Mouse (Mus musculus) midbrain, embryonic 15.5 days (tissue): Measurements from ENCODE around the gene Fam122a. TPM values are rescaled to one million over a fixed set of nuclear protein-coding genes. Genes with fewer than 3 reads are reported as not detected.

Source experiments
- ATAC-seq: fragments of 200-750 bp; cut with Nextera tagmentation; replicated peaks from 2 replicates; pipeline ENCODE4 v1.8.0; 2017; ENCODE audit warnings: moderate TSS enrichment
- H3K27ac ChIP-seq: fragments of 300-500 bp; sonication (generic); 2 replicates; pipeline ENCODE4 v1.5.1; 2015; ENCODE audit warnings: mild to moderate bottlenecking, inconsistent platforms
- H3K27me3 ChIP-seq: fragments of 300-500 bp; sonication (generic); replicated peaks from 2 replicates; pipeline ENCODE4 v1.6.1; 2015; ENCODE audit warnings: inconsistent platforms
- H3K36me3 ChIP-seq: fragments of 300-500 bp; sonication (generic); replicated peaks from 2 replicates; pipeline ENCODE4 v1.6.1; 2015; ENCODE audit warnings: inconsistent platforms
- H3K4me1 ChIP-seq: fragments of 300-500 bp; sonication (generic); 2 replicates; pipeline ENCODE4 v1.6.1; 2015; ENCODE audit warnings: inconsistent platforms
- H3K4me2 ChIP-seq: fragments of 300-500 bp; sonication (generic); 2 replicates; pipeline ENCODE4 v1.6.1; 2015; ENCODE audit warnings: inconsistent platforms, mild to moderate bottlenecking, moderate library complexity
- H3K4me3 ChIP-seq: fragments of 300-500 bp; sonication (generic); 2 replicates; pipeline ENCODE4 v1.5.1; 2015; ENCODE audit warnings: mild to moderate bottlenecking, inconsistent platforms
- H3K9ac ChIP-seq: fragments of 300-500 bp; sonication (generic); 2 replicates; pipeline ENCODE4 v1.6.1; 2015; ENCODE audit warnings: mild to moderate bottlenecking, inconsistent platforms
- H3K9me3 ChIP-seq: fragments of 300-500 bp; sonication (generic); 2 replicates; pipeline ENCODE4 v1.6.1; 2016; ENCODE audit warnings: inconsistent platforms
- WGBS: fragments of 180-500 bp; shearing (Covaris S2); methylation state at CpG from one replicate; pipeline ENCODE4 v1.1.7; 2015; ENCODE audit warnings: mixed read lengths; 5-methylcytosine and 5-hydroxymethylcytosine counted together
- polyA plus RNA-seq: library from polyadenylated mRNA; unstranded; fragments of >200 nt; fragmentation: Nextera tagmentation; extraction: Ambion mirVana; gene quantifications from 2 replicates; pipeline ENCODE4 v1.2.1, GENCODE M21; 2015

Fam122a gene
- polyA plus RNA-seq, 1 experiment from 2014 or later, result 52.4 TPM

- no peak for ATAC-seq
- peak overlapping the region; percentile 63 for H3K4me3 ChIP-seq
- no peaks in the 10 kb centered on the region for H3K36me3 ChIP-seq
- peaks cover 27% of the 10 kb centered on the region for H3K4me1 ChIP-seq
- peak overlapping the region; percentile 93 for H3K27ac ChIP-seq
- WGBS, result 1% methylated on average over 11 of the region's 11 CpGs
- H3K9me3 ChIP-seq, result no peaks in the 10 kb centered on the region
- H3K27me3 ChIP-seq, result no peaks in the 10 kb centered on the region
- H3K9ac ChIP-seq, result peak overlapping the region; percentile 79
- H3K4me2 ChIP-seq, result peak overlapping the region; percentile 61
Measured at GRCm38 (mm10) chr19:24476461-24476860, 695 bp downstream of the Fam122a start.

- Histone ChIP-seq H3K9me3 (no peaks in the 10 kb centered on the region), H3K9ac (no peak overlapping the region), H3K4me2 (peak overlapping the region; percentile 18; the same call in 1 of the 2 replicates), H3K4me3 (no peak overlapping the region), H3K27ac (no peak overlapping the region), H3K4me1 (peaks cover 27% of the 10 kb centered on the region), H3K36me3 (no peaks in the 10 kb centered on the region), H3K27me3 (no peaks in the 10 kb centered on the region)
- ATAC-seq, result no peak
- WGBS, result 79% methylated on average over 6 of the region's 6 CpGs
Measured at GRCm38 (mm10) chr19:24475281-24475680, 1.9 kb downstream of the Fam122a start.

GRCm38 (mm10) chr19:24472512-24472911, 4.6 kb downstream of the Fam122a start:
- ATAC-seq, result no peak
- no peak overlapping the region for H3K27ac ChIP-seq
- 93% methylated on average over 5 of the region's 5 CpGs for WGBS
- no peaks in the 10 kb centered on the region for H3K27me3 ChIP-seq
- no peak overlapping the region for H3K4me2 ChIP-seq
- peaks cover 19% of the 10 kb centered on the region for H3K4me1 ChIP-seq
- no peak overlapping the region for H3K4me3 ChIP-seq
- no peaks in the 10 kb centered on the region for H3K36me3 ChIP-seq
- H3K9ac ChIP-seq, result no peak overlapping the region
- no peaks in the 10 kb centered on the region for H3K9me3 ChIP-seq

- no peaks in the 10 kb centered on the region for H3K36me3 ChIP-seq
- WGBS, result 87% methylated on average over 6 of the region's 6 CpGs
- H3K27me3 ChIP-seq, result no peaks in the 10 kb centered on the region
- no peaks in the 10 kb centered on the region for H3K9me3 ChIP-seq
- H3K9ac ChIP-seq, result no peak overlapping the region
- no peak overlapping the region for H3K4me3 ChIP-seq
- no peak overlapping the region for H3K4me2 ChIP-seq
- ATAC-seq, result no peak
- H3K4me1 ChIP-seq, result peaks cover 19% of the 10 kb centered on the region
- H3K27ac ChIP-seq, result no peak overlapping the region
Measured at GRCm38 (mm10) chr19:24471538-24471937, 5.6 kb downstream of the Fam122a start.

- no peak for ATAC-seq
- Histone ChIP-seq H3K36me3 (no peaks in the 10 kb centered on the region), H3K4me3 (no peak overlapping the region), H3K4me1 (peaks cover under 1% of the 10 kb centered on the region; the same call in 1 of the 2 replicates), H3K4me2 (no peak overlapping the region), H3K27ac (no peak overlapping the region), H3K9me3 (no peaks in the 10 kb centered on the region), H3K9ac (no peak overlapping the region), H3K27me3 (no peaks in the 10 kb centered on the region)
- 53% methylated on average over 4 of the region's 4 CpGs for WGBS
Measured at GRCm38 (mm10) chr19:24469216-24469615, 7.9 kb downstream of the Fam122a start.

- no peak overlapping the region for H3K4me3 ChIP-seq
- H3K27me3 ChIP-seq, result no peaks in the 10 kb centered on the region
- no peaks in the 10 kb centered on the region for H3K36me3 ChIP-seq
- 65% methylated on average over 3 of the region's 3 CpGs for WGBS
- H3K9ac ChIP-seq, result no peak overlapping the region
- H3K9me3 ChIP-seq, result no peaks in the 10 kb centered on the region
- H3K27ac ChIP-seq, result no peak overlapping the region
- H3K4me1 ChIP-seq, result no peaks in the 10 kb centered on the region
- no peak overlapping the region for H3K4me2 ChIP-seq
- ATAC-seq, result no peak
Measured at GRCm38 (mm10) chr19:24468616-24469015, 8.5 kb downstream of the Fam122a start.

- no peak for ATAC-seq
- H3K4me1 ChIP-seq, result no peaks in the 10 kb centered on the region
- H3K4me2 ChIP-seq, result no peak overlapping the region
- H3K27ac ChIP-seq, result no peak overlapping the region
- no peak overlapping the region for H3K4me3 ChIP-seq
- H3K9ac ChIP-seq, result no peak overlapping the region
- no peaks in the 10 kb centered on the region for H3K9me3 ChIP-seq
- WGBS, result 79% methylated on average over 2 of the region's 3 CpGs
- H3K27me3 ChIP-seq, result no peaks in the 10 kb centered on the region
- no peaks in the 10 kb centered on the region for H3K36me3 ChIP-seq
Measured at GRCm38 (mm10) chr19:24463011-24463410, 14.1 kb downstream of the Fam122a start.

GRCm38 (mm10) chr19:24456591-24457231, 20.4 kb downstream of the Fam122a start:
- H3K4me1 ChIP-seq, result peaks cover 17% of the 10 kb centered on the region; the same call in 1 of the 2 replicates
- H3K4me2 ChIP-seq, result no peak overlapping the region
- 94% methylated on average over 6 of the region's 6 CpGs for WGBS
- H3K4me3 ChIP-seq, result no peak overlapping the region
- no peak overlapping the region for H3K9ac ChIP-seq
- no peak for ATAC-seq
- H3K36me3 ChIP-seq, result no peaks in the 10 kb centered on the region
- H3K9me3 ChIP-seq, result no peaks in the 10 kb centered on the region
- H3K27me3 ChIP-seq, result no peaks in the 10 kb centered on the region
- no peak overlapping the region for H3K27ac ChIP-seq

- Histone ChIP-seq H3K27ac (no peak overlapping the region), H3K36me3 (no peaks in the 10 kb centered on the region), H3K4me2 (no peak overlapping the region), H3K9me3 (no peaks in the 10 kb centered on the region), H3K4me3 (no peak overlapping the region), H3K27me3 (no peaks in the 10 kb centered on the region), H3K9ac (no peak overlapping the region), H3K4me1 (peaks cover 17% of the 10 kb centered on the region; the same call in 1 of the 2 replicates)
- ATAC-seq, result no peak
- WGBS, result 74% methylated on average over 6 of the region's 6 CpGs
Measured at GRCm38 (mm10) chr19:24455249-24455960, 21.8 kb downstream of the Fam122a start.

- Histone ChIP-seq H3K36me3 (no peaks in the 10 kb centered on the region), H3K27ac (no peak overlapping the region), H3K9me3 (no peaks in the 10 kb centered on the region), H3K4me1 (peaks cover 17% of the 10 kb centered on the region; the same call in 1 of the 2 replicates), H3K4me3 (no peak overlapping the region), H3K9ac (no peak overlapping the region), H3K4me2 (no peak overlapping the region), H3K27me3 (no peaks in the 10 kb centered on the region)
- ATAC-seq, result no peak
- WGBS, result 88% methylated on average over 2 of the region's 2 CpGs
Measured at GRCm38 (mm10) chr19:24454451-24454850, 22.7 kb downstream of the Fam122a start.

GRCm38 (mm10) chr19:24453379-24453778, 23.8 kb downstream of the Fam122a start:
- Histone ChIP-seq H3K9me3 (no peaks in the 10 kb centered on the region), H3K9ac (no peak overlapping the region; the same call in 1 of the 2 replicates), H3K36me3 (no peaks in the 10 kb centered on the region), H3K4me1 (peaks cover 17% of the 10 kb centered on the region; the same call in 1 of the 2 replicates), H3K27ac (peak overlapping the region; percentile 4; the same call in 1 of the 2 replicates), H3K27me3 (no peaks in the 10 kb centered on the region), H3K4me3 (peak overlapping the region; percentile 10; the same call in 1 of the 2 replicates), H3K4me2 (peak overlapping the region; percentile 30)
- WGBS, result 15% methylated on average over 13 of the region's 13 CpGs
- ATAC-seq, result peak; percentile 62; the same call in 1 of the 2 replicates

GRCm38 (mm10) chr19:24452441-24452898, 24.7 kb downstream of the Fam122a start:
- Histone ChIP-seq H3K9me3 (no peaks in the 10 kb centered on the region), H3K4me3 (no peak overlapping the region), H3K36me3 (no peaks in the 10 kb centered on the region), H3K9ac (no peak overlapping the region), H3K27me3 (no peaks in the 10 kb centered on the region), H3K27ac (0 out of 2 replicates have a peak overlapping the region, but pooled peaks have one; percentile 5), H3K4me2 (no peak overlapping the region), H3K4me1 (peaks cover 17% of the 10 kb centered on the region; the same call in 1 of the 2 replicates)
- peak; percentile 81 for ATAC-seq
- WGBS, result 13% methylated on average over 3 of the region's 3 CpGs
